10 mouse cellular contexts compared by ENCODE assay signal in genomic region chr11:113389637-113390036, GRCm38 (mm10).
DNase-seq lines count a peak whose midpoint lies in the region; ATAC-seq and TF ChIP-seq lines count a peak whose summit lies in the region.
"Had no signal": no experiment of that assay in that cellular context is flagged by ENCODE, and none has a peak within 500 bp of the region (broad histone marks: within the 10 kb centered on the region; RNA-seq: fewer than 3 reads in every experiment).

No protein-coding gene starts in this region.

- H3K27ac ChIP-seq in kidney, adult 2 months (ENCODE audit: insufficient read depth, low read depth, low read length): no peak overlapping the region
- H3K27ac ChIP-seq in forebrain, postnatal 0 days (ENCODE audit: low read depth, low read length): 0 out of 2 replicates have a peak overlapping the region, but pooled peaks have one; percentile 23
- peak overlapping the region; percentile 27; the same call in 1 of the 2 replicates for H3K27ac ChIP-seq in midbrain, postnatal 0 days (ENCODE audit: low read depth, low read length)

- TF ChIP-seq POLR2A in kidney, adult 2 months (IDR thresholded peaks at IDR 0.05; ENCODE audit: low read depth, low read length): no peak
- no peak for TF ChIP-seq POLR2A in brain, embryonic 14.5 days (IDR thresholded peaks at IDR 0.05; ENCODE audit: borderline replicate concordance, extremely low read depth, insufficient read depth, insufficient read length, poor library complexity, severe bottlenecking)

- no peaks in the 10 kb centered on the region for H3K4me1 ChIP-seq in kidney, adult 2 months (ENCODE audit: control insufficient read depth, insufficient read depth, low read length)
- 0 out of 2 replicates have a peak, but pooled peaks cover 7% of the 10 kb centered on the region for H3K4me1 ChIP-seq in forebrain, postnatal 0 days (ENCODE audit: insufficient read depth)
- peaks cover 12% of the 10 kb centered on the region; the same call in 1 of the 2 replicates for H3K4me1 ChIP-seq in midbrain, postnatal 0 days (ENCODE audit: insufficient read depth, low read length)

- no peaks in the 10 kb centered on the region for H3K36me3 ChIP-seq in kidney, adult 2 months (ENCODE audit: control insufficient read depth, insufficient read depth, low read length)
- H3K36me3 ChIP-seq in forebrain, postnatal 0 days (ENCODE audit: insufficient read depth): no peaks in the 10 kb centered on the region
- no peaks in the 10 kb centered on the region for H3K36me3 ChIP-seq in midbrain, postnatal 0 days (ENCODE audit: insufficient read depth, low read length)

- WGBS in kidney, adult 2 months: 59% methylated on average over 6 of the region's 6 CpGs
- WGBS in forebrain, postnatal 0 days: 20% methylated on average over 6 of the region's 6 CpGs
- 22% methylated on average over 6 of the region's 6 CpGs for WGBS in midbrain, postnatal 0 days

- no peaks in the 10 kb centered on the region for H3K9me3 ChIP-seq in forebrain, postnatal 0 days (ENCODE audit: low read length)
- H3K9me3 ChIP-seq in midbrain, postnatal 0 days (ENCODE audit: low read length): no peaks in the 10 kb centered on the region

- H3K4me3 ChIP-seq in kidney, adult 2 months (ENCODE audit: insufficient read depth, low read depth, low read length): no peak overlapping the region
- H3K4me3 ChIP-seq in forebrain, postnatal 0 days (ENCODE audit: low read depth, low read length): no peak overlapping the region
- no peak overlapping the region for H3K4me3 ChIP-seq in midbrain, postnatal 0 days (ENCODE audit: low read depth, low read length)

- no peak overlapping the region for H3K9ac ChIP-seq in forebrain, postnatal 0 days
- H3K9ac ChIP-seq in midbrain, postnatal 0 days (replicated peaks; ENCODE audit: low read length, poor library complexity, severe bottlenecking): no peak overlapping the region

- H3K27me3 ChIP-seq in kidney, adult 2 months (replicated peaks; ENCODE audit: control insufficient read depth, insufficient read depth, low read length): no peaks in the 10 kb centered on the region
- no peaks in the 10 kb centered on the region for H3K27me3 ChIP-seq in forebrain, postnatal 0 days (ENCODE audit: insufficient read depth, low read length)
- no peaks in the 10 kb centered on the region for H3K27me3 ChIP-seq in midbrain, postnatal 0 days (ENCODE audit: insufficient read depth, low read length)

- peak; percentile 90; the same call in 1 of the 2 replicates for ATAC-seq in forebrain, postnatal 0 days
- peak; percentile 67; the same call in 1 of the 2 replicates for ATAC-seq in midbrain, postnatal 0 days (ENCODE audit: low FRiP score)
- no peak for ATAC-seq in frontal cortex, adult (ENCODE audit: low TSS enrichment)
- ATAC-seq: activated CD4-positive, CD25-positive, alpha-beta regulatory T cell, adult 4 months had no signal

- peak; percentile 10 for DNase-seq in kidney, postnatal 14 days
- no peak for DNase-seq in kidney, adult 2 months
- DNase-seq in brain, embryonic 14.5 days (ENCODE audit: low read depth): peak; percentile 83
- DNase-seq in forebrain, postnatal 0 days: peak; percentile 67
- DNase-seq in midbrain, postnatal 0 days (ENCODE audit: low spot score): peak; percentile 78
- no peak for DNase-seq in MN1 (ENCODE audit: low spot score)
- no peak for DNase-seq in urinary bladder, postnatal 10 days (ENCODE audit: low spot score)
- DNase-seq: heart, postnatal 10 days had no signal

- no peak overlapping the region for H3K4me2 ChIP-seq in forebrain, postnatal 0 days (ENCODE audit: low read depth)
- no peak overlapping the region for H3K4me2 ChIP-seq in midbrain, postnatal 0 days (ENCODE audit: low read depth, low read length, poor library complexity, severe bottlenecking)

- no peak for TF ChIP-seq CTCF in kidney, adult 2 months (conservative IDR thresholded peaks at IDR 0.05; ENCODE audit: insufficient read depth, insufficient read length, low read depth, low read length)
- TF ChIP-seq CTCF in brain, embryonic 14.5 days (IDR thresholded peaks at IDR 0.05; ENCODE audit: borderline replicate concordance, extremely low read depth, insufficient read depth, insufficient read length): no peak
- TF ChIP-seq CTCF in forebrain, postnatal 0 days (IDR thresholded peaks at IDR 0.05; ENCODE audit: low read depth): no peak
- no peak for TF ChIP-seq CTCF in midbrain, postnatal 0 days (IDR thresholded peaks at IDR 0.05)

Comparison
In these comparisons a context has a peak if more than half of its experiments do, and no peak if none do; other contexts are left out.
1. DNase-seq: peak in kidney, postnatal 14 days (single experiment), brain, embryonic 14.5 days (single experiment), forebrain, postnatal 0 days (single experiment) and midbrain, postnatal 0 days (single experiment); none in kidney, adult 2 months (single experiment), MN1 (single experiment) and urinary bladder, postnatal 10 days (single experiment).